Mouse (Mus musculus) ovary, postnatal 14 days (tissue): ENCODE measurements at regions not wholly inside any gene's neighbourhood (a gene's known extent, or its start where the extent isn't known, plus 50 kb on each side); places are given as distances from the start of the nearest gene placed in this dataset.

ENCODE experiments used
- DNase-seq: peaks from one replicate; pipeline ENCODE4 v3.0.0; 2022; ENCODE audit warnings: low spot score

GRCm38 (mm10) chr1:90509371-90509770 is 93.4 kb upstream of the Cops8 start:
- no peak for DNase-seq

DNA sequence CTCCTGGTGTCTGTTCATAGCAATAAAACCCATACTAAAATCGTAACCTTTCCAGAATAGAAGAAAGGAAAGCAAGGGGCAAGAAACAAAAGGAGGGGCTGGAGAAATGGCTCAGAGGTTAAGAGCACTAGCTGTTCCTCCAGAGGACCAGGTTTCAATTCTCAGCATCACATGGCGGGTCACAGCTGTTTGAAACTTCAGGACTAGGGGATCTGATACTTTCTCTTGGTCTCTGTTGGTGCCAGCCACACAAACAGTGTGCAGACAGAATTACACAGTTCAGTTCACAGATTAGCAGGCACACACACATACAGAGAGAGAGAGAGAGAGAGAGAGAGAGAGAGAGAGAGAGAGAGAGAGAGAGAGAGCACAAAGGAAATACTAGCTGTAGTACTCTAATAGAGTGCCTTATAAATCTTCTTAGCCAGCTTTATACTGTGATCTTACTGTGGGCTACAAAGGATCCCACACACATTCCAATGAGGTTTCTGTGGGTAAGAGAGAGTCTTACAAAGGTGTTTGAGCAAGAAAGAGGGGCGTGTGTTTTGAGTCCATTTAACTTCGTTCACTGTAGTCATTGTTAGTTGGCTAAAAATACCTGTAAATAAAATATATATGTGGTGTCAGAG is 89.2 kb upstream of the Cops8 start:
- DNase-seq = no peak

DNA sequence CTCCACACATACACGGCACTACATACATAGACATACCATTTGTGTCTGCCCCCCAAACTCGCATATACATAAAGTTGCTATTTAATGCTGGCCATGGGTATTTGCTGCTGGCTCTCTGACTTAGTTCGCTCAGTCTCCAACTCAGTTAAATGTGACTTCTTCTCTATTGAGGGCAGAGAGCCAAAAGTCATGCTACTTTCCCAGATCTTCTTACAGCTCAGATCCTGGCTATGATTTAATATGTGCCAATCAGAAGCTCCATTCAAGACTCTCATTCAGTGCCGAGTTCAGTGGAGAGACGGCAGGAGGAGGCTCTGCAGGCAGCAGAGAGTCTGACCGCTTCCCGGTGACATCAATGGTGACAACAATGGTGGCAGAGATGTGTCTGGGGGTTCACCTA is 88.6 kb upstream of the Cops8 start:
- no peak for DNase-seq

GRCm38 (mm10) chr1:90518584-90519265 is 84.1 kb upstream of the Cops8 start:
- no peak for DNase-seq

DNA sequence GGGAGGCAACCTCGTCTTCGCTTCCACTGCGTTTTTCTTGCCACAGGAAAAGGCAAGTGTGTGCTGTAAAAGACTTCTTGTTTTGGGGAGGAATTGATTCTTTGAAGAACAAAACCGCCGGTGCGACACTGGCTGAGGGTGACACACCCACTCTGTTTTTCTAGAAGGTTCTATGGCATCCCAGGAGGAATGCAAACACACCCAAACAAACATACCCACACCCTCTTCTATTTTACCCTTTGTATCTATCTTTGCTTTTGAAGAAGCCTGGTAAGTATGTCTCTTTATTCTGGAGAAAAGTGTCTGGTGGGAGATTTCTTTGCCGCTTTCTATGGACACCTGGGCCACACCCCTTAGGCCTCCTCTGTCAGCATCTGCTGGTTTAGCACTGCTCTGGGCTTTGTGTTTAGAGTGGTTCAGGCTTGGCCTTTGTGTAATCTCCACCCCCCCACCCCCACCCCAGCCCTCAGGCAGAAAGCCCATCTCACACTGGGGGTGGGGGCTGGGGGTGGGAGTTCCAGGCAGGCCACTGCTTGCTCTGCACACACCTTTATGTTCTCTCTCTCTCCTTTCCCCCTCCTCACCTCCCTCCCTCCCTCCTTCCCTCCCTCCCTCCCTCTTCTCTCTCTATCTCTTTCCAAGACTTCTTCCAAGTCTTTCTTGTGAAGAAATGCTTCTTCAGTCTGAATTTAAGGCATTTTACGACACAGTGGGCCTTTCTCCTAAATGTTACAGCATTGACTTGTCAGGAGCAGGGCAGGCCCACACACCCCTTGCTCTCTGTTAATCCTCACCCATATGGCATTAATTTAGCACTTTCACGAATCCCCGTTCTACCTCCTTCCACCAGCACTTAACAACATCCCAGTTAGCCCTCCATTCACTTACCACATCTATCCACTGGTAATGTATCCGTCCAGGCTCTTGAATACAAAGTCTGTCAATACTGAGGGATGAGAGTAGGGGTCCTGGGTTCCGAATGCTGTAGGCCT is 83.2 kb upstream of the Cops8 start:
- DNase-seq = no peak

DNA sequence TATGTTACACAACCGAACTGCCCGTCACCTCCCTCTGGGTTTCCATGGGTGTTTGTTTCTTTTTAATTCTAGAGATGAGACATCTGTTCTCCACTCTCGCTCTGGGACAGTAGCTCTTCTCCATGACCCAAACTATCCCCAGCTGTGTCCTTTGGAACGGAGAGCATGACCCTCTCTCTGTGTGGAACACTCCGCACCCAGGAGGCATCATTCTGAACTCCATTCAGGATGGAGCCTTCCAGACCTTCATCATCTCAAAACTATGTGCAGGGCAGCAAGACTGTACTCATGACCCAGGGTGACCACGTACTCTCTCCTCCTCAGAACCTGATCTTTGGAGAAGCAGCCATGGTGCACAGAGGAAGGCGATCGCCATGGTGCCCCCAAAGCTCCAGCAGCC is 80.5 kb upstream of the Cops8 start:
- no peak for DNase-seq

- DNase-seq = no peak
Observed at GRCm38 (mm10) chr1:90524641-90525220, 78.0 kb upstream of the Cops8 start.

- DNase-seq = no peak
Observed at GRCm38 (mm10) chr1:90526311-90526710, 76.5 kb upstream of the Cops8 start.

DNA sequence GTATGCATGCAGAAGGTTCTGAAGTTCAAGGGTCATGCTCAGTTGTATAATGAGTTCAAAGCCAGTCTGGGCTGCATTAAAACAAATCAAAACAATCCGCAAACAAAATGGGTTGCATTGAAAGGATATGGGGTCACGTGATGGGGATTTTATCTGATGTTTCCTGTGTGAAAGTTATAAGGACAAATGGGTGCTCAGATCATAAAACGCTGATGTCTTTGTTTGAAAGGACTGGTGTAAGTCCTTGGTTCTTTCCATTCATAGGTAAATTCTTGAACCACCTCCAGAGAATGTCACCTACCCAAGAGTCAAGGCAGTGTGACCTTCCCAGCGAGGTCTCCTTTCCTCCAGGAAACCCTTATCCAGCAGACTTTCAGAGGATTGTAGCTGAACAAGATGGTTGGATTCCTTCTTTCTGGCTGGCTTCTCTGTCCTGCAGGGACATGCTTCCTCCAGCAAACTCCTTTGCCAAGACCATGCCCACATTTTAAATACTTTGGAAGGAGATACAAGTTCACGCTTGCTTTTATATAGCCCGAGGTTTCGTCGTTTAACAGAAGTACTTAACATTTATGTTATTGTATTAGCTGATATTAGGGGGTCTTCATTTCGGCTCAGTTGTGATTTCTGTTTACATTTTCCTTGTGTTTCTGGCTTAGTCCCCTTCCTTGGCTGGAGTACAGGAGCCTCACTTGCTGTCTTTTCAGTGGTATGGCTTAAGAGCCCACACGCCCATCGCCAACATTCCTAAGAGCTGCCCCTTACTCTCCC is 74.6 kb upstream of the Cops8 start:
- no peak for DNase-seq

DNA sequence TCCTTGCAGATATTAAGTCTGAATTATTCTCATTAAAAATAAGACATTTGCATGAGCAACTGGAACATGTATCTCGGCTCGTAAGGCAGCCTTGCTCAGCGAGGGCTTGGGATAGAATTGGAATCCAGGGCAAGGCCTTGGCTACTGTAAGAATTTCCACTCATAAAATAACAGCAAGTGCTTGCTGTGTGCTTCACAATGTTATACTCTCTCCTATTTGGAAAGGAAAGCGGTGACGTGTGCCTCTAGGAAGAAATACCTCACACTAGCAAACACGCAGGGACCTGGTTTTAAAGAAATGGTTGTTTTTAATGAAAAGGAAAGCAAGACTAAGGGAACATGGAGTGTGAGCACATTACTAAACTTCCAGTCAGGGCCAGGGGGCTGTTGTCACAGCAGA is 69.3 kb upstream of the Cops8 start:
- DNase-seq = no peak

DNA sequence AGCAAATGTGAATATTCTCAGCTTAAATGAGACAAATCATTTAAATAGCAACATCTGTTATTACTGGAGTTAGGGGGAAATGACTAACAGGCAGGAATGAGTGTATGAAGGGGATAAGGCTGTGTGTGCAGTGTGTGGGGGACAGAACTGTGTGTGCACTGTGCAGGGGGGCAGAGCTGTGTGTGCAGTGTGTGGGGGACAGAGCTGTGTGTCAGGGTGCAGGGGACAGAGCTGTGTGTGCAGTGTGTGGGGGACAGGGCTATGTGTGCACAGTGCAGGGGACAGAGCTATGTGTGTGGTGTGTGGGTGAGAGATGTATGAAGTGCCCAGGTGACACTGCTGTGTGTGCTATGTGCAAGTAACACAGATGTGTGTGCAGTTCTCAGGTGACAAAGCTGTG is 66.7 kb upstream of the Cops8 start:
- DNase-seq = no peak

GRCm38 (mm10) chr1:90543801-90544795 is 58.7 kb upstream of the Cops8 start:
- DNase-seq = no peak

- no peak for DNase-seq
Observed at GRCm38 (mm10) chr1:90544821-90545536, 57.8 kb upstream of the Cops8 start.

- no peak for DNase-seq
Observed at GRCm38 (mm10) chr1:90552644-90553043, 50.1 kb upstream of the Cops8 start.
